Mouse (Mus musculus) thymus, postnatal 4 days (tissue): ENCODE measurements around the gene Vmn1r103.
"Not testable (repeated sequence)": the region's sequence is repeated elsewhere in the genome, so short reads cannot be mapped to it uniquely, and the experiment has no call there.

Source experiments
- DNase-seq: peaks from one replicate; pipeline ENCODE4 v3.0.0; 2021

Gene Vmn1r103

GRCm38 (mm10) chr7:20510434-20510833 is at the start of gene Vmn1r103:
Gene Vmn1r103 (minus strand): TSS chr7:20510534.
- DNase-seq: not testable (repeated sequence)

- DNase-seq: not testable (repeated sequence)
Observed at GRCm38 (mm10) chr7:20545657-20546056, 35.3 kb upstream of the Vmn1r103 start, which contains the start of gene Gm5726. Gene Gm5726 (minus strand): TSS chr7:20545757.

DNA sequence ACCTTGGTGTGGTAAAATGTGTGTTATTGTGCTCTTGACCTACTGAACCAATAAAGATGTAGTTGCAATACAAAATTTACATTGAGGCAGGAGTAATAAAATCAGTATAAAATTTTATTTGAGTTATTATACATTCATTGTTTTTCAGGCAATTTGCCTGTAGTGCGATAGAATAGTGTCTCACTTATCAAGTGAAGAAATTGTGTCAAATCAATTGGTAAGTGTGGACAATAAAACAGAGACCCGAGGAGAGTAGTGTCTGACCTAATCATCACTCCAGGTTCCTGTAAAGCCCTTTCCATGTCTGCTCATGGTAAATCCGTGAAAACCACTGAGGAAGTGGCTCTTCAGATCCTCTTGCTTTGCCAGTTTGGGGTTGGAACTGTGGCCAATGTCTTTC is 23.2 kb upstream of the Vmn1r103 start, which contains the start of gene Vmn1r104:
TSS of gene Vmn1r104 (plus strand) at position 301 of the 400 bp plus-strand sequence.
- DNase-seq: not testable (repeated sequence)

GRCm38 (mm10) chr7:20474825-20475224 is 35.5 kb downstream of the Vmn1r103 start, which contains the start of gene Gm10670:
Gene Gm10670 (minus strand): TSS chr7:20474925.
- not testable (repeated sequence) for DNase-seq
